Mouse (Mus musculus) olfactory bulb, adult 2 months (tissue): ENCODE measurements around the gene Gm42742. TPM values are rescaled to one million over a fixed set of nuclear protein-coding genes. Genes with fewer than 3 reads are reported as not detected.
A peak's percentile ranks its signal among the peaks of the same experiment; 100 is the strongest.

Experiments
- H3K27ac ChIP-seq: fragments of 200-500 bp; 2 replicates; pipeline ENCODE4 v1.5.1; 2012; ENCODE audit warnings: low read depth, low read length; ENCODE audit not compliant: insufficient read depth
- H3K4me1 ChIP-seq: fragments of 200-500 bp; 2 replicates; pipeline ENCODE4 v1.6.1; 2012; ENCODE audit warnings: low read length; ENCODE audit not compliant: control insufficient read depth, insufficient read depth
- H3K4me3 ChIP-seq: fragments of 200-500 bp; 2 replicates; pipeline ENCODE4 v1.5.1; 2012; ENCODE audit warnings: mild to moderate bottlenecking, low read depth, low read length, moderate library complexity; ENCODE audit not compliant: insufficient read depth
- CTCF ChIP-seq: fragments of 200-500 bp; IDR thresholded peaks from 2 replicates; pipeline ENCODE4 v1.5.1; 2012; ENCODE audit warnings: low read depth, mild to moderate bottlenecking, low read length, moderate library complexity; ENCODE audit not compliant: insufficient read depth
- POLR2A ChIP-seq: fragments of 200-500 bp; IDR thresholded peaks from 2 replicates; pipeline ENCODE4 v1.6.1; 2012; ENCODE audit warnings: mild to moderate bottlenecking, low read depth, low read length, moderate library complexity; ENCODE audit not compliant: insufficient read depth
- WGBS: fragments of 180-500 bp; shearing (Covaris S2); methylation state at CpG from one replicate; pipeline ENCODE4 v1.1.7; 2018; 5-methylcytosine and 5-hydroxymethylcytosine counted together
- polyA plus RNA-seq: library from polyadenylated mRNA; stranded (reverse); fragments of >200 nt; gene quantifications from 2 replicates; pipeline ENCODE4 v1.2.4, GENCODE M21; 2012; ENCODE audit warnings: low replicate concordance; ENCODE audit not compliant: missing spikeins, insufficient read depth, insufficient read length

Gm42742 gene
- polyA plus RNA-seq, 1 experiment, result not detected

DNA sequence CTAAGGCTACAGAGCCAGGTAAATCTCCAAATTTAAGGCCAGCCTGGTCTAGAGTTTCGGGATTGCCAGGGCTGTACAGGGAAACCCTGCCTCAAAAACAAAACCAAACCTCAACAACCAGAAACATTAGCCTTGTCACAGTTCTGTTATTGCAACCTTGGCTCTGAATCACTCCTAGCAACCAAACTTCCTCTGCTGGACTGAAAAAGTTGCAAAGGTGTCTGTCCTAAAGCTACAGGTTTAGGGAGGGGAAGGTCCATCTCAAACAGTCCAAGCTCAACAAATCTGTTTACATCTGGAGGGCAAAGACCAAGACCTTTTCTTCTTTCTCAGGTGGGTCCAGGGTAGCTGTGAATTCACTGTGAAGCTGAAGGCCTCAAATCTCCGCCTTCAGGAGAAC lies 9.8 kb downstream of the Gm42742 start:
- TF ChIP-seq CTCF (no peak), POLR2A (no peak)
- H3K4me3 ChIP-seq, result no peak overlapping the region
- 96% methylated on average over 2 of the region's 2 CpGs for WGBS
- H3K4me1 ChIP-seq, result peaks cover 36% of the 10 kb centered on the region
- H3K27ac ChIP-seq, result no peak overlapping the region

DNA sequence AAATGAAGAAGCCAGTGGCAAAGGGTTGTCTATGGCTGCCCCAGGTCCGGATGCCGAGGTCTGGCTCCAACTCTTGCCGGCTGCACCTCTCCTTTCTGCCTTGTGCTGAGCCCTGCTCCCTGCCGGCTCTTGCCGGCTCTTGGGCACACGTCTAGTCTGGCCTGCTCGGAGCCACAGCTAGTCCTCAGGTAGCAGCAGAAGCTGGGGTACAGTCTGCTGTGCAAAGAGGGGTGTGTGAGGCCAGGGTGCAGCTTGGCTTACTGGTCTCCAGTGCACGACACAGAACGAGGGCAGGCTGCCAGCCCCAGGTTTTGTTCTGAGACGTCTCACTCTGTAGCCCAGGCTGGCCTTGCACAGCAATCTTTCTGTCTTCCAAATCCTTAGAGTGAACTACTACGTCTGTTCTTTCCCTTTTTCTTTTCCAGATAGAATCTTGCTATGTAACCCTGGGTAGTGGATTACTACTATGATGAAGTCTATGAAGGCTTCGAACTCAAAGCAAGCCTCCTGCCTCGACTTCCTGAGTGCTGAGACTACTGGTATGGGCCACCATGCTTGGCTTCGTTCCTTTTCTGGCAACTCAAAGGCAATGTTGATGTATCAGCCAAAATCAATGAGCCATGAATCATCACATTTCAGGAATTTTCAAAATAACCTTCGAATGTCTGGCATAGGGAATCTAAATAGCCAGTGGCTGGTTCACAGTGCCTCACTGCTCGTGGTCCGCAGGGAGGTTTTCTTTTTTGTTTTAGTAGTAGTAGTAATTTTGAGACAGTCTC lies 11.4 kb downstream of the Gm42742 start:
- H3K27ac ChIP-seq, result no peak overlapping the region
- 82% methylated on average over 17 of the region's 17 CpGs for WGBS

DNA sequence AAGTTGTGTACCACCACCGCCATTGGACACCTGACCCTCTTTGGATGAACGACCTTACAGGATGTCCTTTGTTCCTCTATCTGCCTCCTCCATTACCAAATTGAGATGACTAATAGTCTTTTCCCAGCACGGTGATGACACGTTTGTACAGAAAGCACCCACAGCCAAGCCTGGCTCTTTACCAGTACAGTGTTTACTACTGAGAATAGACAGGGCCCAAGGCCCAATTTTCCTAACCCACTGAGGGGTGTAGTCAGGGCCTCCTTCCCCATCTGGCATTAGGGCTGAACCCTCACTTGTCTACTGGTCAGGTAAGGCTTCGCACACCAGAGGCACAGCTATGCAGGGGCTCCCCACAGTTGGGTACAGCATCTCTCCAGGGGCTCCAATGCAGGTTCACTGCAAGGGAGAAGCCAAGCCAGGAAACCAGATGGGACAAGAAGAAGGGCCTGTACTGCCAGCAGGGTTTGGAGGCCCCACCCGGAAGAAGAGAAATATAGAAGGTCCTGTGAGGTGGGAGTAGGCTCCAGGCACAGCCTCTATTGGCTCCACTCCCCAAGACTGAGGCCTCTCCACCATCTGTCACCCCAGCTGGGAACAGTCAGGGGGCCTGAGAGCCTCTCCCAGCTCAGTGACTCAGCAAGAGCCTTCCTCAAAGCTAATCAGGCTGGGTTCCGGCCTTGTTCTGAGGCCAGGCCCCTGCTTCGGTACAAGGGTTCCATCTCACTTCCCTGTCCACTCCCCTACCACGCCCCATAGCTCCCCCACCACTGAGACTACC lies 12.5 kb downstream of the Gm42742 start:
- WGBS, result 49% methylated on average over 9 of the region's 9 CpGs
- Histone ChIP-seq H3K4me1 (peaks cover 13% of the 10 kb centered on the region), H3K4me3 (no peak overlapping the region), H3K27ac (peak overlapping the region; percentile 89)
- TF ChIP-seq CTCF (no peak), POLR2A (no peak)

More for the DNA sequence above, 11.4 kb downstream of the Gm42742 start:
- no peak for TF ChIP-seq POLR2A
- no peak for TF ChIP-seq CTCF
- H3K4me1 ChIP-seq, result peaks cover 22% of the 10 kb centered on the region
- no peak overlapping the region for H3K4me3 ChIP-seq

DNA sequence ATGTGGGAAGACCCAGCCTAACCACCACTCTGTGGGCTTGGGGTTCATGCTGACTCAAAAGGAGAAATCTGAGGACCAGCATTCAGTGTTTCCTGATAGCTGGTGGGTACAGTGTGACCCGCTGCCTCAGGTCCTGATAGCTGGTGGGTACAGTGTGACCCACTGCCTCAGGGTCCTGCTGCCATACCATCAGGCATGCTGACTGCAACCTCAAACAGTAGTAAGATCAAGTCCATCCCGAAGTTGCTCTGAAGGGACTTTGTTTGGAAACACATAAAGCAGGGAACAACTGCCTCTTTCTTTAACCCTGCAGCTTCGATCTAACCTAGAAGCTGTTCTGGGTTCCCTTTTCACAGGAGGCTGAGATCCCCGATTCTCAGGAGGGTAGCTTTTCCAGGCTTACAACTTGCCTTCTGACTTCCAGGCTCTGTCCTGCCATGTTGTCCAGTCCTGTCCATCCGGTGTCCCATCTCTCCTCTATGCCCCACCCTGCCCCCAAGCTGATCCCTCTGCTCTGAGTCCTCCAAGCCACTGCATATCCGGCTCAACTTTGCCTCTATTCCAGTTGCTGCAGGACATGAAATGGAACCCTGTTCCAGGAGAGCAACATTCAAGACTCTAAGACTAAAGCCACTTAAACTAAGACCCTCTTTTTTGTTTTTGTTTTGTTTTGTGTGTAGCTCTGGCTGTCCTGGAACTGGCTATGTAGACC lies 13.4 kb downstream of the Gm42742 start:
- no peak overlapping the region for H3K27ac ChIP-seq
- WGBS, result 82% methylated on average over 6 of the region's 6 CpGs
- peaks cover 10% of the 10 kb centered on the region for H3K4me1 ChIP-seq
- no peak overlapping the region for H3K4me3 ChIP-seq
- TF ChIP-seq POLR2A, result no peak
- TF ChIP-seq CTCF, result no peak

DNA sequence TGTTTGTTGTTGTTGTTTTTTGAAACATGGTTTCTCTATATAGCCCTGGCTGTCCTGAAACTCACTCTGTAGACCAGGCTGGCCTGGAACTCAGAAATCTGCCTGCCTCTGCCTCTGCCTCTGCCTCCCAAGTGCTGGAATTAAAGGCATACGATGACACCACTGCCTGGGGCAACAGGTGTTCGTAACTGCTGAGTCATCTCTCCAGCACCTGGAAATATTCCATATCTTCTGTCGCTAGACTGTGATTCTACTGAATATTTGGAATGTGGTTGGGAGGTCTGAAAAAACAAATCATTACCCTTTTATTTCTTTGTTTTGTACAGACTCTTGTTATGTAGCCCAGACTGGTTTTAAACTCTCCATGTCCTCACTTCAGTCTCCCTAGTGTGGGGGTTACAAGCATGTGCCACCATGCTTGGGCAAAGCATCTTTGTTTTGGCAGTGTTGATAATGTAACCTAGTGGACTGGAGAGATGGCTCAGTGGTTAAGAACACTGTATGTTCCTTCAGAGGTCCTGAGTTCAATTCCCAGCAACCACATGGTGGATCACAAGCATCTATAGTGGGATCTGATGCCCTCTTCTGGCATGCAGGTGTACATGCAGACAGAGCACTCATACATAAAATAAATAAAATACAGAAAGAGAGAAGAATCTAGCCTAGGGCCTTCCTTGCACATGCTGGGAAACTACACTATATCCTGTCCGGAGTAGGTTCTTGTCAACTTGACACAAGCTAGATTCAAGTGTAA lies 16.6 kb downstream of the Gm42742 start:
- H3K4me1 ChIP-seq, result peaks cover 10% of the 10 kb centered on the region
- no peak for TF ChIP-seq CTCF
- no peak overlapping the region for H3K4me3 ChIP-seq
- 83% methylated on average over 4 of the region's 4 CpGs for WGBS
- no peak overlapping the region for H3K27ac ChIP-seq

DNA sequence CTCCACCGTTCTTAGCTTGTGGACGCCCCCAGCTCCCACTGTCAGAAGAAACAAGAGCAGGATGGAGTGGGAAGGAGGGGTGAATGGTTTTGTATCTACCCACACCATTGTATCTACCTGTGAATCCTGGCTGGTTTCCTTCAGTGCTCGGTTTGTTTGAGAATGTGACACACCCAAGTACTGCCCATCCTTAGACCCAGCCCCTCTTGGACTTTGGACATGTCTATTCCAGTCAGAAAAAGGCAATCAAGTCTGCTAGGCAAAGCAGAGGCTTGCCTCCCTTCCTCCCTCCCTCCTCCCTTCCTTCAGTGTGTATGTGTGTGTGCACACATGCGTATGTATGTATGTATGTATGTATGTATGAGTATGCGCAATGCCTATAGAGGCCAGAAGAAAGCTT lies 17.3 kb downstream of the Gm42742 start:
- Histone ChIP-seq H3K27ac (no peak overlapping the region), H3K4me3 (no peak overlapping the region), H3K4me1 (peaks cover 7% of the 10 kb centered on the region)
- no peak for TF ChIP-seq CTCF
- 87% methylated on average over 5 of the region's 5 CpGs for WGBS

DNA sequence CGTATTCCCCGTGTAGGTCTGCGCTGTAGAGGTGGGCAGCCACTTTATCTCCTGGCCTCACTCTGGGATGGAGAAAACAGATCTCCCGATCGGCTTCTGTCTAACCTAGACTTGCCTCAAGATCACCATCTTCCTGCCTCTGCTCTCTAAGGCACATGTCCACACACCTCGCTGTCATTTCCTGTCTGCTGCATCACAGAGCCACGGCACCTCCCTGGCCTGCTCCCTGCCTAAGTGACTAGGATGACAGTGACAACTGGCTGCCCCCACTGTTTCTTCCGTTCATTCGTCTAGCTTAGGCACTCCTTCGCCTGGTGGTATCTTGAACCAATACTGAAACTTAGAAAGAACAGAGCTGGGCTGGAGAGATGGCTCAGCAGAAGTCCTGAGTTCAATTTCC lies 21.3 kb downstream of the Gm42742 start:
- Histone ChIP-seq H3K4me3 (no peak overlapping the region), H3K4me1 (no peaks in the 10 kb centered on the region), H3K27ac (no peak overlapping the region)
- 89% methylated on average over 10 of the region's 10 CpGs for WGBS
- TF ChIP-seq CTCF (no peak), POLR2A (no peak)

DNA sequence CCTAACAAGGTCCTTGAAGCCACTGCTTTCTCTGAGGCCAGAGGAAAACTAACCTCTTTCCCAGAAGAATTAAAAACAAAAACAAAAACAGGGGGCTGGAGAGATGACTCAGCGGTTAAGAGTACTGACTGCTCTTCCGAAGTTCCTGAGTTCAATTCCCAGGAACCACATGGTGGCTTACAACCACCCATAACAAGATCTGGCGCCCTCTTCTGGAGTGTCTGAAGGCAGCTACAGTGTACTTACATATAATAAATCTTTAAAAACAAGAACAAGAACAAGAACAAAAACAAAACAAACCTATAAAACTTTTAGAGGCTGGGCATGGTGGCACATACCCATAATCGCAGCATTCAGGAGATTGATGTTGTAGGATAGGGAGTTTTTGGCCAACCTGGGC lies 24.4 kb downstream of the Gm42742 start:
- H3K27ac ChIP-seq, result no peak overlapping the region
- WGBS, result 88% methylated on average over 4 of the region's 4 CpGs
- TF ChIP-seq POLR2A (no peak), CTCF (no peak)
- H3K4me1 ChIP-seq, result no peaks in the 10 kb centered on the region
- H3K4me3 ChIP-seq, result no peak overlapping the region

DNA sequence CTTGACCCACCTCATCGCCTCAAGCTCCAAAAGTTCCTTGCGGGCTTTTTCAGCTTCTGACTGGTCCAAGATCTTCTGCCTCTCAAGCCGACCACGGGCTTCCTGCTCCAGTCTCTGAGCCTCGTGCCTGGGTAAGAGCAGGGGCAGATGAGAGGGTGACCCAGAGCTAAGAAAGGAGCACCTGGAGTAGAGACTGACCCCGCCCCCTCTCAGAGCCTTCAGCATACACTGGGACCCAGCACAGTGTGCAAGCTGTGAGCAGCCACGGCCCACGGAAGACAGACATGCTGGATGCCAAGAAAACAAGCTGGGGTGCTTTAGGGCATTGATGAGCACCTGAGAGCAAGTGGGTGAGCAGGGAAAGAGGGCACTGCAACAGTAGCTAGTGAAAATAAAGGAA lies 32.1 kb downstream of the Gm42742 start:
- Histone ChIP-seq H3K4me1 (peaks cover 4% of the 10 kb centered on the region), H3K27ac (no peak overlapping the region), H3K4me3 (no peak overlapping the region)
- TF ChIP-seq CTCF (no peak), POLR2A (no peak)
- 75% methylated on average over 8 of the region's 8 CpGs for WGBS
